Mouse (Mus musculus): ENCODE measurements around the gene Arrdc3. TPM values are rescaled to one million over a fixed set of nuclear protein-coding genes. Genes with fewer than 3 reads are reported as not detected.

The Arrdc3 gene
- polyA plus RNA-seq, 1 experiment: 56.7 TPM

DNA sequence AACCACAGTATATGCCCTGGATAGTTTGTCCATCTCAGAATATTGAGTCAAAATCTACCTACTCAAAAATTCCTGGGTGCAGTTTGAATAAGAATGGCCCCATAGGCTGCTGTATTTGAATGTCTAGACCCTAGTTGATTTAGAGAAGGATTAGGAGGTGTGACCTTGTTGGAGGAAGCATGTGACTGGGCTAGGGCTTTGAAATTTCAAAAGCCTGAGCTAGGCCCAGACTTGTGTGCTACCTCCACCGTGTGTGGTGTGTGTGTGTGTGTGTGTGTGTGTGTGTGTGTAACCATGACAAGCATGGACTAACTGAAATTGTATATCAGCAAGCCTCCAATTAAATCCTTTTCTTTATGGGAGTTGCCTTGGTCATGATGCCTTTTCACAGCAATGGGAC is 14.2 kb downstream of the Arrdc3 start:
- TF ChIP-seq CTCF (IDR thresholded peaks at IDR 0.05; ENCODE audit: borderline replicate concordance, insufficient read depth, low read depth, low read length): no peak
- TF ChIP-seq POLR2A (IDR thresholded peaks at IDR 0.05; ENCODE audit: borderline replicate concordance, insufficient read depth, low read length): no peak
- Histone ChIP-seq H3K4me1 (ENCODE audit: control insufficient read depth, insufficient read depth, low read length) (0 out of 2 replicates have a peak, but pooled peaks cover 6% of the 10 kb centered on the region), H3K27ac (ENCODE audit: insufficient read depth, low read length) (no peak overlapping the region), H3K4me3 (replicated peaks; ENCODE audit: insufficient read depth, low read depth, low read length) (no peak overlapping the region), H3K27me3 (ENCODE audit: control insufficient read depth, insufficient read depth, low read length) (no peaks in the 10 kb centered on the region)
- DNase-seq: no peak
- 77% methylated on average over 1 of the region's 1 CpGs for WGBS

DNA sequence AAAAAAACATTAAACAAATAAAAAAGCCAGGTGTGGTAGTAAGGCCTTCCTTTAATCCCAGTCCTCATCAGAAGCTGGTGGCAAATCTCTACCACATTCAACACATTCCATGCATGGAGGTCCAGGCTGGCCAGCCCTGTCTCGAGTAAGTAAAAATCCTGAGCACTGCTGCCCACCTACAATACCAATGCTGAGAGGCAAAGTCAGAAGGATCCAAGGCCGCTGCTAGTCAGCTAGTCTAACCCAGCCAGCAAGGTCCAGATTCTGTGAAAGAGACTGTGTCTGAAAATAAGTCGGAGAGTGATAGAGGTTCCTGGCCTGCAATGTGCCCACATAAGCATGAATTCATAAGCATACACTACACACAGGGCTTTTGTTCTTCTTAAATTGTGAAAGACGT is 14.9 kb downstream of the Arrdc3 start:
- 0 out of 2 replicates have a peak, but pooled peaks cover 6% of the 10 kb centered on the region for H3K4me1 ChIP-seq (ENCODE audit: control insufficient read depth, insufficient read depth, low read length)
- H3K27ac ChIP-seq (ENCODE audit: insufficient read depth, low read length): no peak overlapping the region
- DNase-seq: no peak
- 70% methylated on average over 4 of the region's 4 CpGs for WGBS
- H3K27me3 ChIP-seq (ENCODE audit: control insufficient read depth, insufficient read depth, low read length): no peaks in the 10 kb centered on the region
- no peak for TF ChIP-seq CTCF (IDR thresholded peaks at IDR 0.05; ENCODE audit: borderline replicate concordance, insufficient read depth, low read depth, low read length)
- TF ChIP-seq POLR2A (IDR thresholded peaks at IDR 0.05; ENCODE audit: borderline replicate concordance, insufficient read depth, low read length): no peak
- no peak overlapping the region for H3K4me3 ChIP-seq (replicated peaks; ENCODE audit: insufficient read depth, low read depth, low read length)

DNA sequence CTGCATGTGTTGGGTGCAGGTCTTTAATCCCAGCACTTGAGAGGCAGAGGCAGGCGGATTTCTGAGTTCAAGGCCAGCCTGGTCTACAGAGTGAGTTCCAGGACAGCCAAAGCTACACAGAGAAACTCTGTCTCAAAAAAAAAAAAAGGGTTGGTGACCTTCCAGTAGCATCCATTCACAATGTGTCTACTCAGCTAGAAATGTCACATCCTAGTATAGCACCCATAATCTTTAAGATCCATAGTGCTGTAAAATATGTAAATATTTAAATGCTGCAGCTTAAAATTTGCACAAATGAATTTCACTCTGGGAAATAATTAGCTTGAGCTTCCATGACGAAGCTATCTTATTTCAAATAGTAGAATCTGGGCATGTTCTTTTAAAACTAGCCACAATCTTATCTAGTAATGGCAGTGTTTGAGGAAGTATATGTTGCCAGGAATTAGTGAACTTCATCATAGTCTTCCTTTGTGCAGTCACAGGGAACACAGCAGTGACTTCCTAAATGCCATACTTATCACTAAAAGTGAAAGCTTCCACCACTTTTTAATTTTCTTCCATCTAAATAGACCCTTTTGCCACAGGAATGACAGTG is 16.3 kb downstream of the Arrdc3 start:
- TF ChIP-seq CTCF (IDR thresholded peaks at IDR 0.05; ENCODE audit: borderline replicate concordance, insufficient read depth, low read depth, low read length) (no peak), POLR2A (IDR thresholded peaks at IDR 0.05; ENCODE audit: borderline replicate concordance, insufficient read depth, low read length) (no peak)
- H3K4me1 ChIP-seq (ENCODE audit: control insufficient read depth, insufficient read depth, low read length): 0 out of 2 replicates have a peak, but pooled peaks cover 6% of the 10 kb centered on the region
- WGBS: 95% methylated on average over 2 of the region's 2 CpGs

DNA sequence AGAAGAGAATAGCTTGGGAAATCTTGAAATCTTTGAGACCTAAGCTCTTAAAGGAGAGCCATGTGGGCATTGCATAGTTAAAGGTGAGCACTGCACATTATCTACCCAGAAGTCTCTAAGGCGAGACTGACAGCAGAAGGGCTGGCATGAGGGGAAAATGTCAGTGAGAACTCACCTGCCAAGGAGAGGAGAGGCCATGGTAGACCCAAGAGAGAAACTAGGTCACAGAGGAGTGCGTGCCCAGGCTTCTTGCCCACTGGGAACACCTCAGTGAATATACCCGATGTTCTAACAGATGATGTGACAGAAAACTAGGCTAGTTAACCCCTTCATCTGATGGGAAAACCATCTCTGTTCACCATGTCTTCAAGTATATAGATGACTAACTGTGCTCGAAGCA is 18.2 kb downstream of the Arrdc3 start:
- peak in 1 of 2 experiments; percentile 50 for DNase-seq
- TF ChIP-seq POLR2A (IDR thresholded peaks at IDR 0.05; ENCODE audit: borderline replicate concordance, insufficient read depth, low read length) (no peak), CTCF (IDR thresholded peaks at IDR 0.05; ENCODE audit: borderline replicate concordance, insufficient read depth, low read depth, low read length) (no peak)
- H3K4me1 ChIP-seq (ENCODE audit: control insufficient read depth, insufficient read depth, low read length): 0 out of 2 replicates have a peak, but pooled peaks cover 6% of the 10 kb centered on the region
- 28% methylated on average over 4 of the region's 4 CpGs for WGBS
- H3K27ac ChIP-seq (ENCODE audit: insufficient read depth, low read length): no peak overlapping the region
- H3K27me3 ChIP-seq (ENCODE audit: control insufficient read depth, insufficient read depth, low read length): no peaks in the 10 kb centered on the region
- H3K4me3 ChIP-seq (replicated peaks; ENCODE audit: insufficient read depth, low read depth, low read length): no peak overlapping the region

More for the DNA sequence above, 16.3 kb downstream of the Arrdc3 start:
- H3K27me3 ChIP-seq (ENCODE audit: control insufficient read depth, insufficient read depth, low read length): no peaks in the 10 kb centered on the region
- no peak overlapping the region for H3K4me3 ChIP-seq (replicated peaks; ENCODE audit: insufficient read depth, low read depth, low read length)
- no peak overlapping the region for H3K27ac ChIP-seq (ENCODE audit: insufficient read depth, low read length)
- DNase-seq: no peak

DNA sequence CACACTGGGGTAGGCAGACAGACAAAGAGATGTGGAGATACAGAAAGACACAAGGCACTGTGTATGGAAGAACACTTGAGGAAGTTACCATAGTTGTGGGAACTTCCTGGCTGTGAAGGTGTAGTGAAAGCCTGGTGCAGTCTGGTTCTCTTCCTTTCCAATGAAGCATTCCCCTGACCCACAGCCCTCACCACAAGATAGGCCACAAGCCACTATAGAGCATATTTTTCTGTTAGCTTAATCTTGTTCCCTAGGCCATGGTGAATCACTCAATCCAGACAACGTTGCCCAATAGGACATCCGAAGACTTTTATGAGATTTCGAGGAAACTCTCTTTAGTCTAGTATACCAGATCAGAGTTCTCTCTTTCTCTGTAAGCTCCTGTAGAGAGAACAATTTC is 19.6 kb downstream of the Arrdc3 start:
- 0 out of 2 replicates have a peak, but pooled peaks cover 6% of the 10 kb centered on the region for H3K4me1 ChIP-seq (ENCODE audit: control insufficient read depth, insufficient read depth, low read length)
- no peak for DNase-seq
- H3K27ac ChIP-seq (ENCODE audit: insufficient read depth, low read length): no peak overlapping the region
- no peak overlapping the region for H3K4me3 ChIP-seq (replicated peaks; ENCODE audit: insufficient read depth, low read depth, low read length)
- no peaks in the 10 kb centered on the region for H3K27me3 ChIP-seq (ENCODE audit: control insufficient read depth, insufficient read depth, low read length)
- 93% methylated on average over 3 of the region's 3 CpGs for WGBS
- TF ChIP-seq CTCF (IDR thresholded peaks at IDR 0.05; ENCODE audit: borderline replicate concordance, insufficient read depth, low read depth, low read length): no peak

DNA sequence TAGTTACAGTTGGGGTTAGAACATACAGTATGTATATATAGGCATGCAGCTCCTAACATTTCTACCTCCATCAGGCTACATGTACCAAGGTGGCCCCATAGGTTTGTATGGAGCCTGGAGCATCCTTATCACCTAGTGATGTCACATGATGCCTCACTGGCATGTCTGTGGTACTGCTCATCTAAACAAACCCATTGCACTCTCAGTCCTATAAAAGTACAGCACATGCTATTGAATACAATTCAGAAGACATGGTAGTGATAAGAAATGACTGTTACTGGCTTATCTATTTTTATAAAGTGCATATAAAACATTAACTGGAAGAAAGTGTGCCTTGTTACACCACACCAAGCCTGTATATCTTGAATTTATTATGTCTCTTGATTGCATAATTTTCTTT is 30.2 kb downstream of the Arrdc3 start:
- Histone ChIP-seq H3K4me1 (ENCODE audit: control insufficient read depth, insufficient read depth, low read length) (no peaks in the 10 kb centered on the region), H3K27ac (ENCODE audit: insufficient read depth, low read length) (no peak overlapping the region), H3K4me3 (replicated peaks; ENCODE audit: insufficient read depth, low read depth, low read length) (no peak overlapping the region), H3K27me3 (ENCODE audit: control insufficient read depth, insufficient read depth, low read length) (no peaks in the 10 kb centered on the region)
- DNase-seq: no peak
- TF ChIP-seq POLR2A (IDR thresholded peaks at IDR 0.05; ENCODE audit: borderline replicate concordance, insufficient read depth, low read length): no peak
- TF ChIP-seq CTCF (IDR thresholded peaks at IDR 0.05; ENCODE audit: borderline replicate concordance, insufficient read depth, low read depth, low read length): no peak

DNA sequence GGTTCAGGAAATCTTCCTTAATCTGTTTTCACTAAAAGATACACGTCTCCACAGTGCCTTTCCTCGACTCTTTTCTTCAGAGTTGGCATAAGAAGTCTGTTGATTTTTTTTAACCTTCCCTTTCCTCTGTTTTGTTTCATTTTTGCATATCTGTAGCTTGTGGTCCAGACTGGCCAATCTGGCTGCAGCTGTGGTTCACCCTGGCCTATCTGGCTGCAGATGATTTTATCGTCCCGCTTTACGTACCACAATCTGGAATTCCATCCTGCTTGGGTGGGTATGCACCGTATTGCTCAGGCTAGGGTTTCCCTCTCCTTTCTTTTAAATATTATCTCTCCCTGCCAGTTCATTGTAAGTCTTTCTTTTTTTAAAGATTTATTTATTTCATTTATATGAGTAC is 37.8 kb downstream of the Arrdc3 start:
- Histone ChIP-seq H3K4me3 (replicated peaks; ENCODE audit: insufficient read depth, low read depth, low read length) (no peak overlapping the region), H3K27ac (ENCODE audit: insufficient read depth, low read length) (no peak overlapping the region), H3K4me1 (ENCODE audit: control insufficient read depth, insufficient read depth, low read length) (no peaks in the 10 kb centered on the region), H3K27me3 (ENCODE audit: control insufficient read depth, insufficient read depth, low read length) (no peaks in the 10 kb centered on the region)
- TF ChIP-seq CTCF (IDR thresholded peaks at IDR 0.05; ENCODE audit: borderline replicate concordance, insufficient read depth, low read depth, low read length) (no peak), POLR2A (IDR thresholded peaks at IDR 0.05; ENCODE audit: borderline replicate concordance, insufficient read depth, low read length) (no peak)
- WGBS: 93% methylated on average over 6 of the region's 6 CpGs
- no peak for DNase-seq

DNA sequence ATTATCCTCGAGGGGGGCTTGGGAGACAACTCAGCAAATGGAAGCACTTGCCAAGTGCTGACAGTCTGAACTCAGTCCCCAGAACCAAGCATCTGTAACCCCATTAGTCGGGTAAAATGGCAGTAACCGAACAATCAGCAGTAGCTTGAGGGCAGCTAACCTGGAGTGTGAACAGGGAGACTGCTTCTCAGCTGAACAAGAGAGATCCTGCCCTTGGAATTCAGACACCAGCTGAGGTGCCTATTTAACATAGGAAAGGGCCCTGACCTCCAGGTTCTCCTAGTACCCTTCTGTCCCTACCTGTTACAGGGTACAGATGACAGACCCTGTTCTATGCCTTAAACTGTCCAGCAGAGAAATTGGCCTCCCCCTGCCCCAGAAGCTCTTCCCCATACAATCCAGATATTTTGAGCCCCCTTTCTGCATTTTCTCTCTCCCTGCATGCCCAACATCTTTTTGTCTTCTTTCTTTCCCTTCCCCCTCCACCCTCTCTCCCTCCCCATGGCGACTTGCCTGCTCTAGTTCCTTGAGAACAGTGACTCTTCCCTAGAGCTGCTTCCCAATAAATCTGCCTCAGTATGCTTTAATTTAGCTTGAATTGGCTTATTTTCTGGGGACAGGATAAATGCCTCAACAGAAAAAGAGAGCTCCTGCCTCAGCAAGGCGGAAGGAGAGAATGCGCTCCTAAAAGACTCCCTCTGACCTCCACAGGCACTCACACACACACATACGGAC is 38.6 kb downstream of the Arrdc3 start:
- WGBS: 68% methylated on average over 7 of the region's 7 CpGs
- Histone ChIP-seq H3K4me3 (replicated peaks; ENCODE audit: insufficient read depth, low read depth, low read length) (no peak overlapping the region), H3K27me3 (ENCODE audit: control insufficient read depth, insufficient read depth, low read length) (no peaks in the 10 kb centered on the region), H3K4me1 (ENCODE audit: control insufficient read depth, insufficient read depth, low read length) (no peaks in the 10 kb centered on the region), H3K27ac (ENCODE audit: insufficient read depth, low read length) (no peak overlapping the region)
- no peak for DNase-seq
- no peak for TF ChIP-seq POLR2A (IDR thresholded peaks at IDR 0.05; ENCODE audit: borderline replicate concordance, insufficient read depth, low read length)
- no peak for TF ChIP-seq CTCF (IDR thresholded peaks at IDR 0.05; ENCODE audit: borderline replicate concordance, insufficient read depth, low read depth, low read length)
